Mouse (Mus musculus): Measurements from ENCODE around the gene Galnt12.

- TF ChIP-seq CTCF (IDR thresholded peaks at IDR 0.05; ENCODE audit: borderline replicate concordance, extremely low read depth, insufficient read depth, insufficient read length): no peak
- TF ChIP-seq POLR2A (IDR thresholded peaks at IDR 0.05; ENCODE audit: borderline replicate concordance, extremely low read depth, insufficient read depth, insufficient read length, poor library complexity, severe bottlenecking): no peak
Observed at GRCm38 (mm10) chr4:47140301-47140700, 48.6 kb downstream of the Galnt12 start.
